Mouse (Mus musculus): ENCODE measurements around the gene Camta1. TPM values are rescaled to one million over a fixed set of nuclear protein-coding genes. Genes with fewer than 3 reads are reported as not detected.

The Camta1 gene
- total RNA-seq, 2 experiments from 2014 or later: 66.1 to 84.1 TPM

- intact Hi-C loops (cut with DNase I; ENCODE audit: low total_unique reads): no loop called here
- no peak for DNase-seq
These were observed 355.0 kb downstream of the Camta1 start for GRCm38 (mm10) chr4:151506701-151507100.

- no peak for DNase-seq
- intact Hi-C loops (cut with DNase I; ENCODE audit: low total_unique reads): no loop called here
These were observed 363.0 kb downstream of the Camta1 start for GRCm38 (mm10) chr4:151498481-151499276.

GRCm38 (mm10) chr4:151496581-151496980, 365.1 kb downstream of the Camta1 start:
- DNase-seq: no peak
- intact Hi-C loops (cut with DNase I; ENCODE audit: low total_unique reads): no loop called here

- intact Hi-C loops (cut with DNase I; ENCODE audit: low total_unique reads): no loop called here
- DNase-seq: no peak
These were observed 366.3 kb downstream of the Camta1 start for GRCm38 (mm10) chr4:151495276-151495882.

GRCm38 (mm10) chr4:151492786-151493185, 368.9 kb downstream of the Camta1 start:
- no peak for DNase-seq
- intact Hi-C loops (cut with DNase I; ENCODE audit: low total_unique reads): no loop called here

GRCm38 (mm10) chr4:151483977-151484313, 377.7 kb downstream of the Camta1 start:
- intact Hi-C loops (cut with DNase I; ENCODE audit: low total_unique reads): no loop called here
- no peak for DNase-seq

- intact Hi-C loops (cut with DNase I; ENCODE audit: low total_unique reads): no loop called here
- DNase-seq: peak; percentile 50
These were observed 378.2 kb downstream of the Camta1 start for GRCm38 (mm10) chr4:151483299-151483976.

GRCm38 (mm10) chr4:151480928-151481327, 380.7 kb downstream of the Camta1 start:
- intact Hi-C loops (cut with DNase I; ENCODE audit: low total_unique reads): no loop called here
- DNase-seq: no peak

GRCm38 (mm10) chr4:151477950-151478349, 383.7 kb downstream of the Camta1 start:
- no peak for DNase-seq
- intact Hi-C loops (cut with DNase I; ENCODE audit: low total_unique reads): no loop called here

- intact Hi-C loops (cut with DNase I; ENCODE audit: low total_unique reads): no loop called here
- DNase-seq: no peak
These were observed 386.7 kb downstream of the Camta1 start for GRCm38 (mm10) chr4:151474895-151475470.

- intact Hi-C loops (cut with DNase I; ENCODE audit: low total_unique reads): no loop called here
These were observed 389.8 kb downstream of the Camta1 start for GRCm38 (mm10) chr4:151471886-151472285.

GRCm38 (mm10) chr4:151468381-151468780, 393.3 kb downstream of the Camta1 start:
- intact Hi-C loops (cut with DNase I; ENCODE audit: low total_unique reads): no loop called here
- no peak for DNase-seq

More at GRCm38 (mm10) chr4:151471886-151472285, 389.8 kb downstream of the Camta1 start:
- DNase-seq: no peak

GRCm38 (mm10) chr4:151458686-151459085, 403.0 kb downstream of the Camta1 start:
- intact Hi-C loops (cut with DNase I; ENCODE audit: low total_unique reads): no loop called here
- no peak for DNase-seq

- intact Hi-C loops (cut with DNase I; ENCODE audit: low total_unique reads): no loop called here
- DNase-seq: no peak
These were observed 407.1 kb downstream of the Camta1 start for GRCm38 (mm10) chr4:151454611-151455010.

GRCm38 (mm10) chr4:151454065-151454464, 407.6 kb downstream of the Camta1 start:
- intact Hi-C loops (cut with DNase I; ENCODE audit: low total_unique reads): no loop called here

GRCm38 (mm10) chr4:151451885-151452284, 409.8 kb downstream of the Camta1 start:
- DNase-seq: no peak
- intact Hi-C loops (cut with DNase I; ENCODE audit: low total_unique reads): no loop called here

More at GRCm38 (mm10) chr4:151454065-151454464, 407.6 kb downstream of the Camta1 start:
- no peak for DNase-seq

GRCm38 (mm10) chr4:151449981-151450380, 411.7 kb downstream of the Camta1 start:
- intact Hi-C loops (cut with DNase I; ENCODE audit: low total_unique reads): no loop called here
- no peak for DNase-seq

- intact Hi-C loops (cut with DNase I; ENCODE audit: low total_unique reads): no loop called here
- DNase-seq: no peak
These were observed 413.3 kb downstream of the Camta1 start for GRCm38 (mm10) chr4:151448341-151448740.

- DNase-seq: no peak
- intact Hi-C loops (cut with DNase I; ENCODE audit: low total_unique reads): no loop called here
These were observed 417.0 kb downstream of the Camta1 start for GRCm38 (mm10) chr4:151444665-151445064.

GRCm38 (mm10) chr4:151438561-151438960, 423.1 kb downstream of the Camta1 start:
- no peak for DNase-seq
- intact Hi-C loops (cut with DNase I; ENCODE audit: low total_unique reads): no loop called here

All from gastrocnemius, postnatal 14 days (tissue).